ENCODE assay signal across 30 mouse cellular contexts in the genomic region with DNA sequence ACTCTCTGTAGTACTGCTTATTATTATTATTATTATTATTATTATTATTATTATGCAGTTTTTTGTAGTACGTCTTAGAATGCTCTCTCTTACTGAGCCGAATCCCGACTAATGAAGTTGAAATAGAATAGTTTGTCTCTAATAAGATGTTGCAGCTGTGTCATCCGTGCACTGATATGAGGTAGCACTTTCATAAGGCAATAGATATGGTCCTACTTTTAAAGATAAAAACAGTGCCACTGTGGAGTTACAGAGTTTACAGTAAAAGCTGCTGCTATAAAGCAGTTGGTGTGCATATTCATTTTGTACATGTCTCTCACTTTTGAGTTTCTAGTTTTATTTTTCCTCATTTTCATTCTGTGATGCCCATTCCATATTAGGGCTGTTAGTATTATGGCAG.
"Had no signal": no experiment of that assay in that cellular context is flagged by ENCODE, and none has a peak within 500 bp of the region (broad histone marks: within the 10 kb centered on the region; RNA-seq: fewer than 3 reads in every experiment).

No protein-coding gene starts in this region.

- H3K4me2 ChIP-seq: limb, embryonic 12.5 days; limb, embryonic 13.5 days; limb, embryonic 15.5 days; liver, embryonic 11.5 days; liver, embryonic 15.5 days; lung, embryonic 14.5 days; lung, embryonic 15.5 days; midbrain, embryonic 11.5 days; midbrain, embryonic 12.5 days; midbrain, embryonic 13.5 days; midbrain, embryonic 15.5 days; neural tube, embryonic 12.5 days had no signal

- H3K27ac ChIP-seq: limb, embryonic 10.5 days; limb, embryonic 12.5 days; limb, embryonic 13.5 days; limb, embryonic 15.5 days; liver, embryonic 14.5 days; liver, embryonic 15.5 days; lung, embryonic 15.5 days; macrophage; midbrain, embryonic 10.5 days; midbrain, embryonic 12.5 days; midbrain, embryonic 13.5 days; midbrain, embryonic 15.5 days; neural tube, embryonic 12.5 days had no signal

- H3K4me1 ChIP-seq: limb, embryonic 10.5 days; midbrain, embryonic 10.5 days; midbrain, embryonic 12.5 days had no signal

- H3K27me3 ChIP-seq: limb, embryonic 12.5 days; limb, embryonic 13.5 days; limb, embryonic 15.5 days; liver, embryonic 15.5 days; lung, embryonic 15.5 days; megakaryocyte, embryonic 14.5 days; midbrain, embryonic 12.5 days; midbrain, embryonic 13.5 days; midbrain, embryonic 15.5 days; neural tube, embryonic 12.5 days had no signal

- H3K9me3 ChIP-seq: limb, embryonic 10.5 days; limb, embryonic 12.5 days; limb, embryonic 13.5 days; limb, embryonic 15.5 days; liver, embryonic 15.5 days; lung, embryonic 15.5 days; megakaryocyte, embryonic 14.5 days; midbrain, embryonic 10.5 days; midbrain, embryonic 12.5 days; midbrain, embryonic 13.5 days; midbrain, embryonic 15.5 days; neural tube, embryonic 12.5 days had no signal

- H3K36me3 ChIP-seq: limb, embryonic 10.5 days; limb, embryonic 12.5 days; limb, embryonic 13.5 days; limb, embryonic 15.5 days; liver, embryonic 15.5 days; lung, embryonic 15.5 days; midbrain, embryonic 10.5 days; midbrain, embryonic 12.5 days; midbrain, embryonic 13.5 days; midbrain, embryonic 15.5 days; neural tube, embryonic 12.5 days had no signal

- DNase-seq: left cerebral cortex, postnatal 4 days; liver; liver, postnatal 0 days; lung, adult 18-20 months; lung, adult 2 months; lung, embryonic 14.5 days; lung, postnatal 10 days; lung, postnatal 14 days; lung, postnatal 36 days; lung, postnatal 4 days; midbrain, embryonic 14.5 days had no signal

- H3K9ac ChIP-seq: limb, embryonic 12.5 days; limb, embryonic 13.5 days; limb, embryonic 15.5 days; liver, embryonic 14.5 days; liver, embryonic 15.5 days; liver, postnatal 0 days; lung, embryonic 14.5 days; lung, embryonic 15.5 days; midbrain, embryonic 12.5 days; midbrain, embryonic 13.5 days; midbrain, embryonic 15.5 days; neural tube, embryonic 12.5 days had no signal

- ATAC-seq: liver, postnatal 0 days; lung, postnatal 0 days; midbrain, embryonic 13.5 days; midbrain, embryonic 15.5 days; midbrain, embryonic 16.5 days had no signal

- H3K4me3 ChIP-seq: limb, embryonic 10.5 days; limb, embryonic 12.5 days; limb, embryonic 13.5 days; limb, embryonic 15.5 days; liver, embryonic 15.5 days; lung, embryonic 15.5 days; megakaryocyte, embryonic 14.5 days; midbrain, embryonic 10.5 days; midbrain, embryonic 12.5 days; midbrain, embryonic 13.5 days; midbrain, embryonic 15.5 days; myocyte; neural tube, embryonic 12.5 days had no signal
